Comparison of ENCODE assay signal across 7 mouse cellular contexts in the genomic region with DNA sequence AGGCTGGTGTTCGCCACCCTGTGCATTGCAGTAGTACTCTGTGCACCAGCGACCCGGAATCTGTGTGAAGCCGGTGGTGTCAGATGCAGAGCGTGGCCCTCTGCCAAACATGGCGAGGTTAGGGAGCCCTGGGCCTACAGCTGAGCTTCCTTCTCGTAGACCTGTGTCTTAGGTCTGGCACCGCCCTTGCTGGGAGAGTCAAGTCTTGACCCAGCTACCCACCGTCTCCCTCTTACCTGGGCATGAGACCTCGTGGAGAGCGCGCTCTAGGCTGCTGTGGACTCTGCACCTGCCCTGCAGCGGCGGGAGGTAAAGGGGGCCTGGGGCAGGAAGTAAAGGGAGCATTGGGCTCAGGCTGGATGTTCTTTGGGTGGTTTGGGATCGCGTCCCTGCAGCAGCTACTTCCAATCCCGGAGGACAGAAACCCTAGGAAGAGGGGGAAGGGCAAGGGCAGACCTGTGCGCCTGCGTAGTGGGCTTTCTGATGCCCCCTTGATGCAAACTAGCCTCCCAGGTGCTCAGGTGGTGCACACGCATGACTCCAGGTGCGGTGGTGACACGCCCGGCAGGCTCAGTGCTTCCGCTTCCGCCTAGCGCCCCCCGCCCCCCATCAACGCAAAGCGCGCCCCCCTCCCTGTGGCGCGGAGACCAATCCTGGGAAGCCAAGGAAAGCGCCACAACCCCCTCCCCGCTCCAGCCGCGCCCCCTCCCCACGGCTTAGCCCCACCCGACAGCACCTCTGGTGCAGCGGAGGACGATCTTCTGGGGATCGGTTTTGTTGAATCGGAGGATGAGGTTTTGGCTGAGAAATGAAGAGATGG. TPM values are rescaled to one million over a fixed set of nuclear protein-coding genes. Genes with fewer than 3 reads are reported as not detected.
A peak's percentile ranks its signal among the peaks of the same experiment; 100 is the strongest.
DNase-seq lines count a peak whose midpoint lies in the region; ATAC-seq and TF ChIP-seq lines count a peak whose summit lies in the region.

No protein-coding gene starts in this region.

- peak overlapping the region; percentile 56 for H3K9ac ChIP-seq in intestine, embryonic 15.5 days
- no peak overlapping the region for H3K9ac ChIP-seq in liver, postnatal 0 days (replicated peaks)
- peak overlapping the region; percentile 75 for H3K9ac ChIP-seq in stomach, embryonic 16.5 days (ENCODE audit: low read length)

- peak; percentile 19 for DNase-seq in thymus, postnatal 14 days
- no peak for DNase-seq in thymus, postnatal 10 days (ENCODE audit: low spot score in 2 of 2)
- DNase-seq in embryonic facial prominence, embryonic 10.5 days (ENCODE audit: low spot score), result peak; percentile 84
- DNase-seq in liver, postnatal 0 days, result no peak
- no peak for DNase-seq in adrenal gland, postnatal 4 days (ENCODE audit: low spot score in 2 of 2)

- H3K4me3 ChIP-seq in embryonic facial prominence, embryonic 10.5 days, result peak overlapping the region; percentile 63
- H3K4me3 ChIP-seq in intestine, embryonic 15.5 days (replicated peaks), result peak overlapping the region; percentile 55
- no peak overlapping the region for H3K4me3 ChIP-seq in liver, postnatal 0 days (ENCODE audit: low read depth, low read length)
- H3K4me3 ChIP-seq in stomach, embryonic 16.5 days (replicated peaks; ENCODE audit: low read length), result peak overlapping the region; percentile 48

- peaks cover 14% of the 10 kb centered on the region for H3K36me3 ChIP-seq in embryonic facial prominence, embryonic 10.5 days (replicated peaks)
- no peaks in the 10 kb centered on the region for H3K36me3 ChIP-seq in intestine, embryonic 15.5 days
- no peaks in the 10 kb centered on the region for H3K36me3 ChIP-seq in liver, postnatal 0 days (replicated peaks; ENCODE audit: insufficient read depth, low read length)
- H3K36me3 ChIP-seq in stomach, embryonic 16.5 days (ENCODE audit: control insufficient read depth, insufficient read depth, low read length), result no peaks in the 10 kb centered on the region

- peak overlapping the region; percentile 91 for H3K4me2 ChIP-seq in intestine, embryonic 15.5 days (replicated peaks)
- H3K4me2 ChIP-seq in liver, postnatal 0 days (ENCODE audit: low read depth, low read length), result 0 out of 2 replicates have a peak overlapping the region, but pooled peaks have one; percentile 15
- H3K4me2 ChIP-seq in stomach, embryonic 16.5 days (ENCODE audit: low read depth, low read length), result peak overlapping the region; percentile 74

- no peak for TF ChIP-seq EP300 in liver, postnatal 0 days (IDR thresholded peaks at IDR 0.05; ENCODE audit: low read depth)

- peak overlapping the region; percentile 80 for H3K27ac ChIP-seq in embryonic facial prominence, embryonic 10.5 days (replicated peaks)
- peak overlapping the region; percentile 44; the same call in 1 of the 2 replicates for H3K27ac ChIP-seq in intestine, embryonic 15.5 days
- no peak overlapping the region for H3K27ac ChIP-seq in liver, postnatal 0 days (ENCODE audit: low read depth)
- H3K27ac ChIP-seq in stomach, embryonic 16.5 days (ENCODE audit: low read length), result no peak overlapping the region

- no peaks in the 10 kb centered on the region for H3K9me3 ChIP-seq in embryonic facial prominence, embryonic 10.5 days
- H3K9me3 ChIP-seq in intestine, embryonic 15.5 days, result no peaks in the 10 kb centered on the region
- H3K9me3 ChIP-seq in liver, postnatal 0 days (ENCODE audit: low read length), result no peaks in the 10 kb centered on the region
- H3K9me3 ChIP-seq in stomach, embryonic 16.5 days (replicated peaks; ENCODE audit: control insufficient read depth, low read length), result no peaks in the 10 kb centered on the region

- TF ChIP-seq CTCF in liver, postnatal 0 days (IDR thresholded peaks at IDR 0.05; ENCODE audit: low read depth), result no peak

- H3K4me1 ChIP-seq in embryonic facial prominence, embryonic 10.5 days, result peaks cover 43% of the 10 kb centered on the region
- H3K4me1 ChIP-seq in intestine, embryonic 15.5 days (replicated peaks), result peaks cover 14% of the 10 kb centered on the region; the same call in 1 of the 2 replicates
- H3K4me1 ChIP-seq in liver, postnatal 0 days (ENCODE audit: insufficient read depth), result no peaks in the 10 kb centered on the region
- peaks cover 6% of the 10 kb centered on the region; the same call in 1 of the 2 replicates for H3K4me1 ChIP-seq in stomach, embryonic 16.5 days (ENCODE audit: control insufficient read depth, insufficient read depth, low read length)

- ATAC-seq in intestine, embryonic 15.5 days, result peak; percentile 85
- ATAC-seq in liver, postnatal 0 days, result no peak
- peak; percentile 66 for ATAC-seq in stomach, embryonic 16.5 days (ENCODE audit: insufficient read depth, low FRiP score)

- peaks cover 13% of the 10 kb centered on the region for H3K27me3 ChIP-seq in embryonic facial prominence, embryonic 10.5 days (replicated peaks; ENCODE audit: low read depth, poor library complexity, severe bottlenecking)
- H3K27me3 ChIP-seq in intestine, embryonic 15.5 days (replicated peaks), result no peaks in the 10 kb centered on the region
- peaks cover 34% of the 10 kb centered on the region for H3K27me3 ChIP-seq in liver, postnatal 0 days (ENCODE audit: insufficient read depth, low read length)
- no peaks in the 10 kb centered on the region for H3K27me3 ChIP-seq in stomach, embryonic 16.5 days (ENCODE audit: control insufficient read depth, insufficient read depth, low read length)

- 18% methylated on average over 42 of the region's 42 CpGs for WGBS in embryonic facial prominence, embryonic 10.5 days
- 14% methylated on average over 39 of the region's 42 CpGs for WGBS in intestine, embryonic 15.5 days
- WGBS in liver, postnatal 0 days (ENCODE audit: insufficient replicate concordance), result 19% methylated on average over 42 of the region's 42 CpGs
- WGBS in stomach, embryonic 16.5 days, result 12% methylated on average over 42 of the region's 42 CpGs

RNA-seq across cellular contexts. Expression of gene Mcf2l, which starts 41.8 kb away (rescaled TPM):
- polyA plus RNA-seq in embryonic facial prominence, embryonic 10.5 days (2016; fragmentation: Nextera tagmentation; extraction: Ambion mirVana), result 15.8 and 17.4 TPM in 2 replicates
- 13.1 and 13.7 TPM in 2 replicates for polyA plus RNA-seq in intestine, embryonic 15.5 days (2015; fragmentation: Nextera tagmentation; extraction: Ambion mirVana)
- 0.99 and 1.2 TPM in 2 replicates for polyA plus RNA-seq in liver, postnatal 0 days (2015; fragmentation: Nextera tagmentation; extraction: Ambion mirVana)
- polyA plus RNA-seq in stomach, embryonic 16.5 days (2015; fragmentation: Nextera tagmentation; extraction: Ambion mirVana), result 18.5 and 19.9 TPM in 2 replicates
- 10 to 100 TPM; 37.7 to 49.5 TPM for total RNA-seq in adrenal gland, postnatal 4 days (2021)

Comparison
In these comparisons a context has a peak if more than half of its experiments do, and no peak if none do; other contexts are left out.
1. DNase-seq: peak in thymus, postnatal 14 days (single experiment) and embryonic facial prominence, embryonic 10.5 days (single experiment); none in thymus, postnatal 10 days (0 of 2), liver, postnatal 0 days (single experiment) and adrenal gland, postnatal 4 days (0 of 2).
2. H3K27ac ChIP-seq: peak in embryonic facial prominence, embryonic 10.5 days (single experiment) and intestine, embryonic 15.5 days (single experiment); none in liver, postnatal 0 days (single experiment) and stomach, embryonic 16.5 days (single experiment).
3. H3K4me2 ChIP-seq: peak in every context shown above with its lines; median percentile 91 in intestine, embryonic 15.5 days; 74 in stomach, embryonic 16.5 days; 15 in liver, postnatal 0 days.